Mouse (Mus musculus) frontal cortex, adult (tissue): ENCODE results near the gene Btbd10.

ENCODE experiments used
- ATAC-seq: cut with Nextera tagmentation; 2 replicates; pipeline ENCODE4 v1.9.2; 2017; ENCODE audit warnings: mild to moderate bottlenecking, moderate library complexity, mixed read lengths; ENCODE audit not compliant: low TSS enrichment

The Btbd10 gene

GRCm38 (mm10) chr7:113295077-113295890, 73.9 kb downstream of the Btbd10 start:
- ATAC-seq = no peak

GRCm38 (mm10) chr7:113294598-113294997, 74.6 kb downstream of the Btbd10 start:
- no peak for ATAC-seq

GRCm38 (mm10) chr7:113292193-113292592, 77.0 kb downstream of the Btbd10 start:
- no peak for ATAC-seq

GRCm38 (mm10) chr7:113291741-113292140, 77.5 kb downstream of the Btbd10 start:
- no peak for ATAC-seq

GRCm38 (mm10) chr7:113289211-113289610, 80.0 kb downstream of the Btbd10 start:
- peak; percentile 10; the same call in 1 of the 2 replicates for ATAC-seq

GRCm38 (mm10) chr7:113285405-113285804, 83.8 kb downstream of the Btbd10 start:
- ATAC-seq = peak; percentile 75

- no peak for ATAC-seq
These were observed 89.9 kb downstream of the Btbd10 start for GRCm38 (mm10) chr7:113279246-113279645.

- peak; percentile 53 for ATAC-seq
These were observed 90.7 kb downstream of the Btbd10 start for GRCm38 (mm10) chr7:113278493-113278892.

- ATAC-seq = no peak
These were observed 91.9 kb downstream of the Btbd10 start for GRCm38 (mm10) chr7:113277245-113277644.

- peak; percentile 28; the same call in 1 of the 2 replicates for ATAC-seq
These were observed 96.7 kb downstream of the Btbd10 start for GRCm38 (mm10) chr7:113272338-113272997.

- no peak for ATAC-seq
These were observed 98.2 kb downstream of the Btbd10 start for GRCm38 (mm10) chr7:113270991-113271390.

GRCm38 (mm10) chr7:113270551-113270950, 98.6 kb downstream of the Btbd10 start:
- ATAC-seq = 0 out of 2 replicates have a peak, but pooled peaks have one; percentile 14

- no peak for ATAC-seq
These were observed 99.3 kb downstream of the Btbd10 start for GRCm38 (mm10) chr7:113269921-113270320.

- no peak for ATAC-seq
These were observed 100.1 kb downstream of the Btbd10 start for GRCm38 (mm10) chr7:113269081-113269480.

- ATAC-seq = 0 out of 2 replicates have a peak, but pooled peaks have one; percentile 36
These were observed 100.9 kb downstream of the Btbd10 start for GRCm38 (mm10) chr7:113268287-113268686.
